Mouse (Mus musculus) right cerebral cortex, postnatal 36 days (tissue): Measurements from ENCODE around the gene Eef1g.
"Not testable (repeated sequence)": the region's sequence is repeated elsewhere in the genome, so short reads cannot be mapped to it uniquely, and the experiment has no call there.

Experiments used
- DNase-seq, 2 experiments: peaks; one replicate each; pipeline ENCODE4 v3.0.0; 2022; ENCODE audit warnings: low spot score in 2 of 2, mixed read lengths in 1 of 2

The Eef1g gene

DNA sequence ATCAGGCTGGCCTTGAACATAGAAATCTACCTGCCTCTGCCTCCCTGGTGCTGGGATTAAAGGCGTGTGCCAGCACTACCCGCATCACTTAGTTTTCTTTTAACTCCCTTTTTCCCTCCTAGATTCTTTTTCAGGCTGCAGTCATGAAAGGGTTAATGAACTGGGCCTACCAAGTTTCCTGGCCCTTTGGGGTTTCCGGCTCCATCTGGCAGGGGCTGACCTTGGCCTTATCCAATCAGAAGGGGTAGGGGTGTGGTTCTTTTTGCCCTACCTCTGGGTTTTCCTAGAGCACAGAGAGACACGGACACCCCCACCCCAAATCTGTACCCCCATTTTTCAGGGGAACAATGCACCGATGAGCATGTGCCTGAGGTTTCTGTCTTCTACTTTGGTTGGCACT, 22.1 kb upstream of the Eef1g start:
- no peak for DNase-seq

GRCm38 (mm10) chr19:8945251-8945650, 21.6 kb upstream of the Eef1g start:
- DNase-seq, result no peak

- no peak for DNase-seq
Measured at GRCm38 (mm10) chr19:8946929-8947328, 19.9 kb upstream of the Eef1g start.

GRCm38 (mm10) chr19:8950190-8950589, 16.7 kb upstream of the Eef1g start:
- no peak for DNase-seq

DNA sequence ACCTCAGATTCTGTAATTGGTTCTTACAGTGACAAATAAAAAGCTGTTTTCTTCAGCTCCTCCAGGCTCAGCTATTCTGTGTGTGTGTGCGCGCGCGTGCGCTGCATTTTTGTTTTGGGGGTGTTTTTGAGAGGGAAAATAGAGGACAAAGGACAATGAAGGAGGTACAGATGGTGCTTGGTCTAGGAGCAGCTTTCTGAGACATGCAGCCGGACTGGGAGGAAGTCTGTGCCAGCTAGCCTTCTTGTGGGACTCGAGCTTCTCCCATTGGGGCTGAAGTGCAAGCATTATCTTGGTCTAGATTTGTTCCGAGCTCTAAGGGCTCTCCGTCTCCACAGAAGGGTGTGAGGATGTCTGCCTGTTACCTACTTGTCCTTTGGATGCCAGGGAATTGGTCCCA, 14.6 kb upstream of the Eef1g start:
- no peak for DNase-seq

DNA sequence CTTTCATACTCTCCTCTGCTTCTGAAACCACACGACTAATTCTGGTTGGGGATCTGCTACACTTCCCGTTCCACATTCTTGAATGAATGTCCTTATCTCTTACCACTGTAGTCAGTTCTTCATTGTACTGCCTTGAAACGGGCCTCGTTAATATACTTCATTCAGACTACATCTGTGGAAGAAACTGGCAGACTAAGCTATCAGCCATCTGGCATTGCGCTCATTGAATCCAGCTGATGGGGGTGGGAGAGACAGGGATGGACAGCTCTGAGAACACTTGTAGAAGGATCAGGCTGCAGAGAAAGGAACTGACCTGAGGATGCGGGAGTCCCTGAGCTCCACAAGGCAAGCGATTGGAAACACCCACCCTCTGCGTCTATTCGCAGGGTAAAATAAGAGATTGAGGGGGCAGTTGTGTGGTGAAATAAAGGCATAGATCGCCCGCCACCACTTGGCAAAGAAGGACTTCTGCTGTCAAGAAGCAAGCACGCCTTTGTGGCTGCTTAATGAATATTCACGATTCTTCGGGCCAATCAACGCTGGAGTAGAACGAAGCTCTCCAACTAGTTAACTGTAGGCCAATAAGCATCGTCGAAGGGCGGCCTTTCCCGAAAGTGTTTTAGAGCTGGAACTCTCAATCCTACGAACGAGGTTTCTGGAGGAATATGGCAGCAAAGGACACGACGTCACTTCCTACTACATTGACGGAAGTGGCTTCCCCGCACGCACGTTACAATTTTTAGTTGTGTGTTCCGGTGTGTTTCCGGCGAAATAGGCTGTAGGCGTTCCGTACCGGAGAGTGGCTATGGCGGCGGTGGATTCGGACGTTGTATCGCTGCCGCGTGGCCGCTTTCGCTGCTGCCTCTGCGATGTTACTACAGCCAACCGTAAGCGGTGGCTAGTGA, 13.5 kb upstream of the Eef1g start, which contains the start of gene Tut1:
Gene Tut1, plus strand, starts transcription at position 713 of the 905 bp plus-strand sequence.
- peak; percentile 91 to 93 for DNase-seq

GRCm38 (mm10) chr19:8954171-8954570, 12.7 kb upstream of the Eef1g start:
- DNase-seq, result no peak

- no peak for DNase-seq
Measured at GRCm38 (mm10) chr19:8962256-8962655, 4.6 kb upstream of the Eef1g start.

- no peak for DNase-seq
Measured at GRCm38 (mm10) chr19:8965075-8965474, 1.8 kb upstream of the Eef1g start.

DNA sequence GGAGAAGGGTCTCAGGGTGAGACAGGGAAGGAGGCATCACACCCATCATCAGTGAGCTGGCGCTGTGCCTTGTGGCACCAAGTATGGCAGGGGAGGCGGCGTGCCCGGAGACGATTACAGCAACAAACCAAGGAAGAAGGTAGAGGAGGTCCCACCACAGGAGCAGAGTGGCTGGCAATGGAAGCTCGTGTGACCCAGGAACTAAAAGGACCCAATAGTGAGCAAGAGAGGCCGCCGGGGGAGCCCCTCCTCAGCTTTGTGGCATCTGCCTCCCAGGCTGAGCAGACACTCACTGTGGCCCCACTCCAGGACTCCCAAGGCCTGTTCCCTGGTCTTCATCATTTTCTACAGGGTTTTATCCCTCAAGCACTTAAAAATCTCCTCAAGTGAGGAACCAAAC, 1.1 kb upstream of the Eef1g start:
- DNase-seq, result no peak

GRCm38 (mm10) chr19:8966198-8966589, 647 bp upstream of the Eef1g start:
- DNase-seq, result no peak

DNA sequence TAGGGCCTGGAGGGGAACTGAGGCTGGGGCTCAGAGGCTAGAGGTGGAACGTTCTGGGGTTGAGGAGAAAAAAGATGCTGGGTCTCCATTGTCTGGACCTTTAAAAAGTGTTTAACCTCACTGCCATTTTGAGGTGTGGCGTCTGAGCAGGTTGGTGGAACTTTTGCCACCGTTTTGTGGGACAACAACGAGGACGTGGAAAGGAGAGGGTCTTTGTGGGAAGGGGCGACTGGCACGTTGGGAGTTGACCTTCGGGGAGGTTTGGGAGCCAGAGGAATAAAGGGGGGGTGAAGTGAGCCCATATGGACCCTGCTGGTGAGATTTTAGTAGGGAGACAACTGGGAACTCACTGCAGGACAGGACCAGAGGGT, 517 bp downstream of the Eef1g start:
- no peak for DNase-seq

DNA sequence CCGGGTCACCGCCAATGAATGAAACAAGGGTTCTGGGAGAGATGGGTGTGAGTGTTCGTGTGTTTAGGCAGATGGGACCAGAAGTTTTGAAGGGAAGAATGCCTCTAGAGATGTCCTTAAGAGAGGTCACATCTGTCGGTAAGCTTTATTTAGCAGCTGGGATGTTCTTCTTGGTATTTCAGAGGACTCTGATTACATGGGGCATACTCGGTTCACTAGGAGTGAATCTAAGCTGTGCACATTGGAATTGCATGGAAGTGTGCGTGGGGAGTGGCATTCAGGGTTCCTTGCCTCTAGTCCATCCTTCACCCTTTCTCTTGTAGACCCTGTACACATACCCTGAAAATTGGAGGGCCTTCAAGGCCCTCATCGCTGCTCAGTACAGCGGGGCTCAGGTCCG, 1.1 kb downstream of the Eef1g start:
- no peak for DNase-seq

- not testable (repeated sequence) for DNase-seq
Measured at GRCm38 (mm10) chr19:8972491-8972890, 5.7 kb downstream of the Eef1g start.

GRCm38 (mm10) chr19:8974638-8975037, 7.8 kb downstream of the Eef1g start:
- DNase-seq, result no peak

DNA sequence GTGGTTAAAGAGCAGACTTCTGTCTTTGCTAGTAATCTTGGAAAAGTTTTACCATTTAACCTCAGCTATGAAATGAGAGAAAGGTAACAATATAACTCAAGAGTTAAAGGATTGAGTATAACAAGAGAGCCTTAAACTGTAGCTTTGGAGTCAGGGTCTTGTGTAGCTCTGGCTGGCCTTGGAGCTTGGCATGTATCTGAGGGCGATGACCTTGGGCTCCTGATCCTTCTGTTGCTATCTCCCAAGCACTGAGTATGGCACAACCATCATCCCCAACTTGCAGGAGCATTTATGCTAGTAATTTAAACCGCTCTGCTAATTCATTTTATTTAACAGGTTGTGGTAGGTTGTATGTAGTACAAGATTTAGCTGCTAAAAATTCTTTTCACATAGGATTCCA, 8.7 kb downstream of the Eef1g start:
- DNase-seq, result no peak

DNA sequence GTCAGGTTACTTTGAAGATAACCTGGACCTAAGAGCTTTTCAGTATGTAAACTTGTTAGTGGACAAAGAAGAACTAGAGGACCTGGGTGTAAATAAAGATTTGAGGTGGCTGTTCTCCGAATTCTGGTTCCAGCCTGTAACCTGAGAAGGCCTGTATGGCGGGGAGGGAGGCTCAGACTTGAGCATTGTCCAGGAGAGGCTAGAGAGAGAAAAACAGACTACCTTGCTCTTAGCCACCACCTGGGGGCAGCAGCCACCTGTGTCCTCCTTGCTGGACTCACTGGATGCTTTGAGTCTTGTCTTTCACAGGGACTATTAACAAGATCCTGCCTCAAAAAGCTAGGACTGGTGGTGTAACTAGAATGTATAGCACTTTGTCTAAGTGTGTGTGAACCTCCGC, 9.7 kb downstream of the Eef1g start:
- no peak for DNase-seq

- DNase-seq, result no peak
Measured at GRCm38 (mm10) chr19:8980771-8981170, 13.9 kb downstream of the Eef1g start.

GRCm38 (mm10) chr19:8981450-8982168, 14.8 kb downstream of the Eef1g start:
- no peak for DNase-seq

DNA sequence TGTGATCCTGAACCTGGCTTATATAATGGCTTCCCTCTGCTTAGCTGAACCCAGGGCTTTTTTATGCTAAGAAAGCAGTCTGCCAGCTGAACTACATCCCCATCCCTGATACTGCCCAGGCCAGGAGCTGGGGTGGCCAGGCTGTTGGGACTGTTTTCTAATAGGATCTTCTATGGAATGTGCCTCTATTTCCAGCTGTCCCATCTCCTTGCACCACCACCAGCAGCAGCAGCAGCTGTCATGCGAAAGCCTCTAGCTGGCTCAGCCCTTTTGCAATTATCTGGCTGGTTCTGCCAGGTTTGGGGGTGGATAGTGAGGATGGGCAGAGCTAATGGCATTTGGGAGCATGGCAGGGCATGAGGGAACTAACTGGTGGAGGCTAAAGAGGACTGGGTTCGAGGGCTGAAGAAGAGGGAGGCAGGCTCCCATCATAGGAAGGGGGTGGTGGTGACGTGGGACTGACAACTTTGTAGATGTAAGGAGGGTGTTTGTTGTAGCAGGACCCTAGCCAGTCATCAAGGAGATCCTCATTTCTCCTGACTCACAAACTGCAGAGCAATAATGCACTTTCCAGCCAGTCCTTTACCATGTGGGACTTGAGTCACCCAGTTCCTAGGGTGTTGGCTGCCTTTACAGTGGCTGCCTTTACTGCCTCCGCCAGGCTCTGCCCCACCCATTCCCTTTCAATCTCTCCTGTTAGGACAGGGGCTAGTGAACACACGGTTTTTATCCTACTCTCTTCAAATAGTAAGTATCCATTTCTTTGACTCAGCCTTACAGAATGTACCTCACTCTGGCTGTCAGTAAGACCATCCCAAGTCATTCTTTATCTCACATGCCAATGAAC, 15.7 kb downstream of the Eef1g start:
- DNase-seq, result no peak

- DNase-seq, result no peak
Measured at GRCm38 (mm10) chr19:8983150-8983650, 16.4 kb downstream of the Eef1g start.
